Mouse (Mus musculus): ENCODE data around the gene Atxn1. TPM values are rescaled to one million over a fixed set of nuclear protein-coding genes. Genes with fewer than 3 reads are reported as not detected.

Gene Atxn1
- total RNA-seq, 2 experiments from 2014 or later: 47.6 to 49.1 TPM

GRCm38 (mm10) chr13:45595416-45595815 is 369.4 kb downstream of the Atxn1 start:
- DNase-seq (ENCODE audit: low spot score in 2 of 2): no peak

- no peak for DNase-seq (ENCODE audit: low spot score in 2 of 2)
Measured at GRCm38 (mm10) chr13:45593914-45594313, 370.9 kb downstream of the Atxn1 start.

GRCm38 (mm10) chr13:45590898-45591297 is 373.9 kb downstream of the Atxn1 start:
- no peak for DNase-seq (ENCODE audit: low spot score in 2 of 2)

- DNase-seq (ENCODE audit: low spot score in 2 of 2): no peak
Measured at GRCm38 (mm10) chr13:45583061-45583460, 381.7 kb downstream of the Atxn1 start.

- DNase-seq (ENCODE audit: low spot score in 2 of 2): no peak
Measured at GRCm38 (mm10) chr13:45582294-45582693, 382.5 kb downstream of the Atxn1 start.

GRCm38 (mm10) chr13:45579751-45580150 is 385.1 kb downstream of the Atxn1 start:
- no peak for DNase-seq (ENCODE audit: low spot score in 2 of 2)

- DNase-seq (ENCODE audit: low spot score in 2 of 2): no peak
Measured at GRCm38 (mm10) chr13:45577784-45578183, 387.0 kb downstream of the Atxn1 start.

- no peak for DNase-seq (ENCODE audit: low spot score in 2 of 2)
Measured at GRCm38 (mm10) chr13:45577366-45577765, 387.4 kb downstream of the Atxn1 start.

- peak in 1 of 2 experiments; percentile 31 for DNase-seq (ENCODE audit: low spot score in 2 of 2)
Measured at GRCm38 (mm10) chr13:45576185-45576584, 388.6 kb downstream of the Atxn1 start.

- DNase-seq (ENCODE audit: low spot score in 2 of 2): no peak
Measured at GRCm38 (mm10) chr13:45572768-45573167, 392.0 kb downstream of the Atxn1 start.

- peak; percentile 58 to 59 for DNase-seq (ENCODE audit: low spot score in 2 of 2)
Measured at GRCm38 (mm10) chr13:45571795-45572262, 393.0 kb downstream of the Atxn1 start.

- DNase-seq (ENCODE audit: low spot score in 2 of 2): no peak
Measured at GRCm38 (mm10) chr13:45569932-45570331, 394.9 kb downstream of the Atxn1 start.

GRCm38 (mm10) chr13:45564946-45565345 is 399.9 kb downstream of the Atxn1 start:
- DNase-seq (ENCODE audit: low spot score in 2 of 2): no peak

GRCm38 (mm10) chr13:45562011-45562410 is 402.8 kb downstream of the Atxn1 start:
- DNase-seq (ENCODE audit: low spot score in 2 of 2): no peak

- no peak for DNase-seq (ENCODE audit: low spot score in 2 of 2)
Measured at GRCm38 (mm10) chr13:45560543-45560942, 404.3 kb downstream of the Atxn1 start.

GRCm38 (mm10) chr13:45559258-45559657 is 405.6 kb downstream of the Atxn1 start:
- DNase-seq (ENCODE audit: low spot score in 2 of 2): no peak

- no peak for DNase-seq (ENCODE audit: low spot score in 2 of 2)
Measured at GRCm38 (mm10) chr13:45558367-45558766, 406.4 kb downstream of the Atxn1 start.

- no peak for DNase-seq (ENCODE audit: low spot score in 2 of 2)
Measured at GRCm38 (mm10) chr13:45553674-45554073, 411.1 kb downstream of the Atxn1 start.

- no peak for DNase-seq (ENCODE audit: low spot score in 2 of 2)
Measured at GRCm38 (mm10) chr13:45547549-45547948, 417.3 kb downstream of the Atxn1 start.

- DNase-seq (ENCODE audit: low spot score in 2 of 2): no peak
Measured at GRCm38 (mm10) chr13:45546946-45547345, 417.9 kb downstream of the Atxn1 start.

- no peak for DNase-seq (ENCODE audit: low spot score in 2 of 2)
Measured at GRCm38 (mm10) chr13:45545974-45546373, 418.8 kb downstream of the Atxn1 start.

GRCm38 (mm10) chr13:45539205-45539568 is 425.6 kb downstream of the Atxn1 start:
- DNase-seq (ENCODE audit: low spot score in 2 of 2): peak; percentile 26 to 60

- peak in 1 of 2 experiments; percentile 35 for DNase-seq (ENCODE audit: low spot score in 2 of 2)
Measured at GRCm38 (mm10) chr13:45538532-45539204, 426.1 kb downstream of the Atxn1 start.

Measured in adrenal gland, postnatal 4 days (tissue).